Mouse (Mus musculus): ENCODE data around the gene Ppp3ca. TPM values are rescaled to one million over a fixed set of nuclear protein-coding genes. Genes with fewer than 3 reads are reported as not detected.
A peak's percentile ranks its signal among the peaks of the same experiment; 100 is the strongest.

The Ppp3ca gene
- polyA plus RNA-seq, 1 experiment from 2014 or later = 47.4 TPM

GRCm38 (mm10) chr3:136742258-136743057 is 72.5 kb downstream of the Ppp3ca start:
- no peaks in the 10 kb centered on the region for H3K36me3 ChIP-seq
- no peaks in the 10 kb centered on the region for H3K27me3 ChIP-seq (ENCODE audit: low read depth, poor library complexity, severe bottlenecking)
- peaks cover 5% of the 10 kb centered on the region; the same call in 1 of the 2 replicates for H3K4me1 ChIP-seq
- H3K4me3 ChIP-seq = no peak overlapping the region
- WGBS = 92% methylated on average over 9 of the region's 9 CpGs
- H3K9me3 ChIP-seq (replicated peaks) = no peaks in the 10 kb centered on the region
- no peak for DNase-seq (ENCODE audit: low spot score)
- H3K27ac ChIP-seq = no peak overlapping the region

- Histone ChIP-seq H3K4me3 (no peak overlapping the region), H3K27ac (no peak overlapping the region), H3K9me3 (replicated peaks) (no peaks in the 10 kb centered on the region), H3K4me1 (peaks cover 8% of the 10 kb centered on the region), H3K27me3 (ENCODE audit: low read depth, poor library complexity, severe bottlenecking) (no peaks in the 10 kb centered on the region), H3K36me3 (no peaks in the 10 kb centered on the region)
- no peak for DNase-seq (ENCODE audit: low spot score)
- 92% methylated on average over 10 of the region's 10 CpGs for WGBS
Measured at GRCm38 (mm10) chr3:136744295-136744897, 74.5 kb downstream of the Ppp3ca start.

GRCm38 (mm10) chr3:136745456-136745855 is 75.5 kb downstream of the Ppp3ca start:
- no peaks in the 10 kb centered on the region for H3K36me3 ChIP-seq
- H3K9me3 ChIP-seq (replicated peaks) = no peaks in the 10 kb centered on the region
- peaks cover 8% of the 10 kb centered on the region for H3K4me1 ChIP-seq
- no peaks in the 10 kb centered on the region for H3K27me3 ChIP-seq (ENCODE audit: low read depth, poor library complexity, severe bottlenecking)
- DNase-seq (ENCODE audit: low spot score) = no peak
- no peak overlapping the region for H3K4me3 ChIP-seq
- WGBS = 90% methylated on average over 7 of the region's 7 CpGs
- no peak overlapping the region for H3K27ac ChIP-seq

GRCm38 (mm10) chr3:136748761-136749476 is 79.0 kb downstream of the Ppp3ca start:
- Histone ChIP-seq H3K9me3 (replicated peaks) (no peaks in the 10 kb centered on the region), H3K36me3 (no peaks in the 10 kb centered on the region), H3K27me3 (ENCODE audit: low read depth, poor library complexity, severe bottlenecking) (no peaks in the 10 kb centered on the region), H3K27ac (no peak overlapping the region), H3K4me1 (peaks cover 12% of the 10 kb centered on the region), H3K4me3 (no peak overlapping the region)
- no peak for DNase-seq (ENCODE audit: low spot score)
- WGBS = 91% methylated on average over 6 of the region's 6 CpGs

GRCm38 (mm10) chr3:136749477-136749797 is 79.5 kb downstream of the Ppp3ca start:
- Histone ChIP-seq H3K36me3 (no peaks in the 10 kb centered on the region), H3K27ac (no peak overlapping the region), H3K4me3 (no peak overlapping the region), H3K9me3 (replicated peaks) (no peaks in the 10 kb centered on the region), H3K27me3 (ENCODE audit: low read depth, poor library complexity, severe bottlenecking) (no peaks in the 10 kb centered on the region), H3K4me1 (peaks cover 12% of the 10 kb centered on the region)
- no peak for DNase-seq (ENCODE audit: low spot score)

GRCm38 (mm10) chr3:136749951-136750350 is 80.0 kb downstream of the Ppp3ca start:
- no peak overlapping the region for H3K4me3 ChIP-seq
- DNase-seq (ENCODE audit: low spot score) = no peak
- H3K36me3 ChIP-seq = no peaks in the 10 kb centered on the region
- peaks cover 12% of the 10 kb centered on the region for H3K4me1 ChIP-seq
- H3K27ac ChIP-seq = no peak overlapping the region
- no peaks in the 10 kb centered on the region for H3K9me3 ChIP-seq (replicated peaks)
- no peaks in the 10 kb centered on the region for H3K27me3 ChIP-seq (ENCODE audit: low read depth, poor library complexity, severe bottlenecking)
- 78% methylated on average over 2 of the region's 2 CpGs for WGBS

GRCm38 (mm10) chr3:136752126-136752716 is 82.3 kb downstream of the Ppp3ca start:
- Histone ChIP-seq H3K4me3 (no peak overlapping the region), H3K27ac (no peak overlapping the region), H3K27me3 (ENCODE audit: low read depth, poor library complexity, severe bottlenecking) (no peaks in the 10 kb centered on the region), H3K4me1 (peaks cover 12% of the 10 kb centered on the region), H3K36me3 (no peaks in the 10 kb centered on the region), H3K9me3 (replicated peaks) (no peaks in the 10 kb centered on the region)
- 47% methylated on average over 5 of the region's 5 CpGs for WGBS
- DNase-seq (ENCODE audit: low spot score) = no peak

GRCm38 (mm10) chr3:136756137-136756536 is 86.2 kb downstream of the Ppp3ca start:
- Histone ChIP-seq H3K27me3 (ENCODE audit: low read depth, poor library complexity, severe bottlenecking) (no peaks in the 10 kb centered on the region), H3K4me3 (no peak overlapping the region), H3K4me1 (peaks cover 16% of the 10 kb centered on the region), H3K9me3 (replicated peaks) (no peaks in the 10 kb centered on the region), H3K36me3 (no peaks in the 10 kb centered on the region), H3K27ac (no peak overlapping the region)
- WGBS = 92% methylated on average over 6 of the region's 6 CpGs
- DNase-seq (ENCODE audit: low spot score) = no peak

GRCm38 (mm10) chr3:136759446-136759845 is 89.5 kb downstream of the Ppp3ca start:
- Histone ChIP-seq H3K9me3 (replicated peaks) (no peaks in the 10 kb centered on the region), H3K36me3 (no peaks in the 10 kb centered on the region), H3K4me3 (no peak overlapping the region), H3K4me1 (peaks cover 34% of the 10 kb centered on the region), H3K27ac (no peak overlapping the region), H3K27me3 (ENCODE audit: low read depth, poor library complexity, severe bottlenecking) (no peaks in the 10 kb centered on the region)
- WGBS = 96% methylated on average over 12 of the region's 12 CpGs
- no peak for DNase-seq (ENCODE audit: low spot score)

- 72% methylated on average over 7 of the region's 7 CpGs for WGBS
- no peaks in the 10 kb centered on the region for H3K36me3 ChIP-seq
- H3K27me3 ChIP-seq (ENCODE audit: low read depth, poor library complexity, severe bottlenecking) = no peaks in the 10 kb centered on the region
- peaks cover 47% of the 10 kb centered on the region for H3K4me1 ChIP-seq
- H3K4me3 ChIP-seq = no peak overlapping the region
- H3K9me3 ChIP-seq (replicated peaks) = no peaks in the 10 kb centered on the region
- no peak overlapping the region for H3K27ac ChIP-seq
- no peak for DNase-seq (ENCODE audit: low spot score)
Measured at GRCm38 (mm10) chr3:136761292-136761978, 91.5 kb downstream of the Ppp3ca start.

GRCm38 (mm10) chr3:136761979-136762341 is 92.0 kb downstream of the Ppp3ca start:
- WGBS = 67% methylated on average over 1 of the region's 1 CpGs
- H3K4me1 ChIP-seq = peaks cover 50% of the 10 kb centered on the region

GRCm38 (mm10) chr3:136763717-136764270 is 93.9 kb downstream of the Ppp3ca start:
- Histone ChIP-seq H3K36me3 (no peaks in the 10 kb centered on the region), H3K27ac (peak overlapping the region; percentile 78), H3K27me3 (ENCODE audit: low read depth, poor library complexity, severe bottlenecking) (no peaks in the 10 kb centered on the region), H3K9me3 (replicated peaks) (no peaks in the 10 kb centered on the region), H3K4me1 (peaks cover 53% of the 10 kb centered on the region), H3K4me3 (no peak overlapping the region)
- DNase-seq (ENCODE audit: low spot score) = peak; percentile 64
- WGBS = 35% methylated on average over 5 of the region's 5 CpGs

More at GRCm38 (mm10) chr3:136761979-136762341, 92.0 kb downstream of the Ppp3ca start:
- no peaks in the 10 kb centered on the region for H3K36me3 ChIP-seq
- H3K27ac ChIP-seq = no peak overlapping the region
- no peak for DNase-seq (ENCODE audit: low spot score)
- H3K9me3 ChIP-seq (replicated peaks) = no peaks in the 10 kb centered on the region
- no peak overlapping the region for H3K4me3 ChIP-seq
- H3K27me3 ChIP-seq (ENCODE audit: low read depth, poor library complexity, severe bottlenecking) = no peaks in the 10 kb centered on the region
